Mouse (Mus musculus): ENCODE measurements at regions not wholly inside any gene's neighbourhood (a gene's known extent, or its start where the extent isn't known, plus 50 kb on each side); places are given as distances from the start of the nearest gene placed in this dataset.

GRCm38 (mm10) chr4:12620059-12620755, 448.4 kb upstream of the Fam92a start:
- no peak for TF ChIP-seq POLR2A (IDR thresholded peaks at IDR 0.05; ENCODE audit: insufficient read length, low read depth)
- TF ChIP-seq MYOD1 (IDR thresholded peaks at IDR 0.05; ENCODE audit: control insufficient read depth in 1 of 3, insufficient read length in 2 of 3, low read depth in 2 of 3): no peak
- no peak for TF ChIP-seq MYOG (IDR thresholded peaks at IDR 0.05; ENCODE audit: control insufficient read depth in 1 of 3, insufficient read depth in 1 of 3, insufficient read length in 2 of 3, low read depth in 2 of 3)
- no peak for TF ChIP-seq USF1 (IDR thresholded peaks at IDR 0.05; ENCODE audit: low read depth)
- no peak for TF ChIP-seq SRF (IDR thresholded peaks at IDR 0.05; ENCODE audit: control insufficient read depth, insufficient read length, low read depth)
- no peak for TF ChIP-seq POLR2AphosphoS2 (IDR thresholded peaks at IDR 0.05; ENCODE audit: insufficient read length, low read depth)
- no peak for TF ChIP-seq TCF3 (IDR thresholded peaks at IDR 0.05; ENCODE audit: insufficient read length, low read depth)
- TF ChIP-seq TCF12 (IDR thresholded peaks at IDR 0.05; ENCODE audit: insufficient read depth, poor library complexity, severe bottlenecking): no peak
- TF ChIP-seq CEBPB (IDR thresholded peaks at IDR 0.05; ENCODE audit: insufficient read depth, poor library complexity, severe bottlenecking): no peak
